Mouse (Mus musculus): ENCODE measurements around the gene Slc39a9. TPM values are rescaled to one million over a fixed set of nuclear protein-coding genes. Genes with fewer than 3 reads are reported as not detected.
A peak's percentile ranks its signal among the peaks of the same experiment; 100 is the strongest.

The Slc39a9 gene
- 24.4 and 24.9 TPM in 2 replicates for polyA plus RNA-seq (2015; fragmentation: Nextera tagmentation; extraction: Ambion mirVana)

GRCm38 (mm10) chr12:80643693-80644505, at the start of gene Slc39a9, which contains the start of gene Erh:
Slc39a9 (plus strand) TSS chr12:80643883.
Erh (minus strand) TSS chr12:80644341.
- peak within 1 kb of the TSS; percentile 92 for H3K9ac ChIP-seq
- H3K27me3 ChIP-seq: no peaks in the 10 kb centered on the region
- ATAC-seq (ENCODE audit: insufficient number of reproducible peaks, low FRiP score, low TSS enrichment, low read depth): peak; percentile 94
- peak within 1 kb of the TSS; percentile 98 for H3K4me3 ChIP-seq
- peak within 1 kb of the TSS; percentile 92 for H3K27ac ChIP-seq
- peaks cover 39% of the 10 kb centered on the region for H3K36me3 ChIP-seq
- peak within 1 kb of the TSS; percentile 76 for H3K4me2 ChIP-seq
- H3K9me3 ChIP-seq: no peaks in the 10 kb centered on the region
- WGBS: under 1% methylated on average over 50 of the region's 50 CpGs
- H3K4me1 ChIP-seq: peaks cover 31% of the 10 kb centered on the region

GRCm38 (mm10) chr12:80594141-80594540, 49.5 kb upstream of the Slc39a9 start:
- Histone ChIP-seq H3K4me2 (no peak overlapping the region), H3K27ac (no peak overlapping the region), H3K9me3 (no peaks in the 10 kb centered on the region), H3K9ac (no peak overlapping the region), H3K36me3 (peaks cover 3% of the 10 kb centered on the region; the same call in 1 of the 2 replicates), H3K4me3 (no peak overlapping the region), H3K4me1 (no peaks in the 10 kb centered on the region), H3K27me3 (no peaks in the 10 kb centered on the region)
- no peak for ATAC-seq (ENCODE audit: insufficient number of reproducible peaks, low FRiP score, low TSS enrichment, low read depth)
- WGBS: 86% methylated on average over 4 of the region's 4 CpGs

GRCm38 (mm10) chr12:80594781-80595180, 48.9 kb upstream of the Slc39a9 start:
- Histone ChIP-seq H3K4me1 (no peaks in the 10 kb centered on the region), H3K9ac (no peak overlapping the region), H3K27me3 (no peaks in the 10 kb centered on the region), H3K27ac (no peak overlapping the region), H3K36me3 (peaks cover 3% of the 10 kb centered on the region; the same call in 1 of the 2 replicates), H3K4me3 (no peak overlapping the region), H3K4me2 (no peak overlapping the region), H3K9me3 (no peaks in the 10 kb centered on the region)
- 90% methylated on average over 4 of the region's 4 CpGs for WGBS
- ATAC-seq (ENCODE audit: insufficient number of reproducible peaks, low FRiP score, low TSS enrichment, low read depth): no peak

- no peak overlapping the region for H3K9ac ChIP-seq
- H3K9me3 ChIP-seq: no peaks in the 10 kb centered on the region
- 88% methylated on average over 4 of the region's 4 CpGs for WGBS
- no peaks in the 10 kb centered on the region for H3K4me1 ChIP-seq
- no peaks in the 10 kb centered on the region for H3K27me3 ChIP-seq
- H3K36me3 ChIP-seq: no peaks in the 10 kb centered on the region
- no peak overlapping the region for H3K4me3 ChIP-seq
- ATAC-seq (ENCODE audit: insufficient number of reproducible peaks, low FRiP score, low TSS enrichment, low read depth): no peak
- H3K27ac ChIP-seq: no peak overlapping the region
- H3K4me2 ChIP-seq: no peak overlapping the region
Observed at GRCm38 (mm10) chr12:80595566-80595965, 48.1 kb upstream of the Slc39a9 start.

GRCm38 (mm10) chr12:80595968-80596367, 47.7 kb upstream of the Slc39a9 start:
- Histone ChIP-seq H3K4me2 (no peak overlapping the region), H3K4me1 (no peaks in the 10 kb centered on the region), H3K9ac (no peak overlapping the region), H3K36me3 (no peaks in the 10 kb centered on the region), H3K27ac (no peak overlapping the region), H3K27me3 (no peaks in the 10 kb centered on the region), H3K4me3 (no peak overlapping the region), H3K9me3 (no peaks in the 10 kb centered on the region)
- 65% methylated on average over 4 of the region's 4 CpGs for WGBS
- no peak for ATAC-seq (ENCODE audit: insufficient number of reproducible peaks, low FRiP score, low TSS enrichment, low read depth)

GRCm38 (mm10) chr12:80598236-80598635, 45.4 kb upstream of the Slc39a9 start:
- no peak overlapping the region for H3K4me2 ChIP-seq
- ATAC-seq (ENCODE audit: insufficient number of reproducible peaks, low FRiP score, low TSS enrichment, low read depth): no peak
- H3K9me3 ChIP-seq: no peaks in the 10 kb centered on the region
- no peaks in the 10 kb centered on the region for H3K27me3 ChIP-seq
- H3K4me3 ChIP-seq: no peak overlapping the region
- WGBS: 40% methylated on average over 7 of the region's 7 CpGs
- H3K4me1 ChIP-seq: peaks cover 5% of the 10 kb centered on the region; the same call in 1 of the 2 replicates
- H3K9ac ChIP-seq: no peak overlapping the region
- no peak overlapping the region for H3K27ac ChIP-seq
- no peaks in the 10 kb centered on the region for H3K36me3 ChIP-seq

GRCm38 (mm10) chr12:80598756-80599155, 44.9 kb upstream of the Slc39a9 start:
- H3K9me3 ChIP-seq: no peaks in the 10 kb centered on the region
- 56% methylated on average over 6 of the region's 6 CpGs for WGBS
- no peaks in the 10 kb centered on the region for H3K27me3 ChIP-seq
- no peak for ATAC-seq (ENCODE audit: insufficient number of reproducible peaks, low FRiP score, low TSS enrichment, low read depth)
- H3K4me2 ChIP-seq: no peak overlapping the region
- H3K4me3 ChIP-seq: no peak overlapping the region
- no peak overlapping the region for H3K27ac ChIP-seq
- no peaks in the 10 kb centered on the region for H3K36me3 ChIP-seq
- H3K9ac ChIP-seq: no peak overlapping the region
- H3K4me1 ChIP-seq: peaks cover 10% of the 10 kb centered on the region

GRCm38 (mm10) chr12:80601597-80602269, 42.0 kb upstream of the Slc39a9 start:
- no peak for ATAC-seq (ENCODE audit: insufficient number of reproducible peaks, low FRiP score, low TSS enrichment, low read depth)

GRCm38 (mm10) chr12:80602432-80602831, 41.3 kb upstream of the Slc39a9 start:
- no peaks in the 10 kb centered on the region for H3K27me3 ChIP-seq
- H3K4me3 ChIP-seq: no peak overlapping the region
- no peak for ATAC-seq (ENCODE audit: insufficient number of reproducible peaks, low FRiP score, low TSS enrichment, low read depth)
- H3K4me1 ChIP-seq: peaks cover 18% of the 10 kb centered on the region
- H3K9ac ChIP-seq: no peak overlapping the region
- 86% methylated on average over 5 of the region's 5 CpGs for WGBS
- H3K27ac ChIP-seq: no peak overlapping the region
- H3K4me2 ChIP-seq: no peak overlapping the region
- no peaks in the 10 kb centered on the region for H3K36me3 ChIP-seq
- no peaks in the 10 kb centered on the region for H3K9me3 ChIP-seq

More at GRCm38 (mm10) chr12:80601597-80602269, 42.0 kb upstream of the Slc39a9 start:
- Histone ChIP-seq H3K9ac (no peak overlapping the region), H3K27me3 (no peaks in the 10 kb centered on the region), H3K4me2 (no peak overlapping the region), H3K9me3 (no peaks in the 10 kb centered on the region), H3K4me1 (peaks cover 18% of the 10 kb centered on the region), H3K36me3 (no peaks in the 10 kb centered on the region), H3K27ac (no peak overlapping the region), H3K4me3 (no peak overlapping the region)
- 85% methylated on average over 9 of the region's 9 CpGs for WGBS

GRCm38 (mm10) chr12:80603566-80603965, 40.1 kb upstream of the Slc39a9 start:
- WGBS: 40% methylated on average over 4 of the region's 4 CpGs
- Histone ChIP-seq H3K9me3 (no peaks in the 10 kb centered on the region), H3K27ac (no peak overlapping the region), H3K4me2 (no peak overlapping the region), H3K9ac (no peak overlapping the region), H3K36me3 (no peaks in the 10 kb centered on the region), H3K4me1 (peaks cover 18% of the 10 kb centered on the region), H3K27me3 (no peaks in the 10 kb centered on the region), H3K4me3 (no peak overlapping the region)
- ATAC-seq (ENCODE audit: insufficient number of reproducible peaks, low FRiP score, low TSS enrichment, low read depth): no peak

- no peak overlapping the region for H3K9ac ChIP-seq
- no peak for ATAC-seq (ENCODE audit: insufficient number of reproducible peaks, low FRiP score, low TSS enrichment, low read depth)
- H3K27ac ChIP-seq: peak overlapping the region; percentile 13; the same call in 1 of the 2 replicates
Observed at GRCm38 (mm10) chr12:80604218-80604617, 39.5 kb upstream of the Slc39a9 start.

GRCm38 (mm10) chr12:80608576-80608975, 35.1 kb upstream of the Slc39a9 start:
- no peak for ATAC-seq (ENCODE audit: insufficient number of reproducible peaks, low FRiP score, low TSS enrichment, low read depth)
- Histone ChIP-seq H3K36me3 (no peaks in the 10 kb centered on the region), H3K4me2 (no peak overlapping the region), H3K9ac (no peak overlapping the region), H3K27ac (no peak overlapping the region), H3K4me1 (peaks cover 10% of the 10 kb centered on the region), H3K27me3 (no peaks in the 10 kb centered on the region), H3K9me3 (no peaks in the 10 kb centered on the region), H3K4me3 (no peak overlapping the region)
- WGBS: 86% methylated on average over 1 of the region's 1 CpGs

More at GRCm38 (mm10) chr12:80604218-80604617, 39.5 kb upstream of the Slc39a9 start:
- Histone ChIP-seq H3K9me3 (no peaks in the 10 kb centered on the region), H3K4me3 (no peak overlapping the region), H3K36me3 (no peaks in the 10 kb centered on the region), H3K27me3 (no peaks in the 10 kb centered on the region), H3K4me1 (peaks cover 18% of the 10 kb centered on the region), H3K4me2 (no peak overlapping the region)
- whole genome bisulfite sequencing: 86% methylated on average over 2 of the region's 2 CpGs

All from limb, embryonic 15.5 days (tissue).